Mouse (Mus musculus) spleen, adult 12 weeks (tissue): ENCODE measurements around the gene Calhm4.
A peak's percentile ranks its signal among the peaks of the same experiment; 100 is the strongest.
"Not testable (repeated sequence)": the region's sequence is repeated elsewhere in the genome, so short reads cannot be mapped to it uniquely, and the experiment has no call there.

ENCODE experiments used
- DNase-seq: peaks from one replicate; pipeline ENCODE4 v3.0.0; 2022; ENCODE audit warnings: low spot score

Calhm4 gene

DNA sequence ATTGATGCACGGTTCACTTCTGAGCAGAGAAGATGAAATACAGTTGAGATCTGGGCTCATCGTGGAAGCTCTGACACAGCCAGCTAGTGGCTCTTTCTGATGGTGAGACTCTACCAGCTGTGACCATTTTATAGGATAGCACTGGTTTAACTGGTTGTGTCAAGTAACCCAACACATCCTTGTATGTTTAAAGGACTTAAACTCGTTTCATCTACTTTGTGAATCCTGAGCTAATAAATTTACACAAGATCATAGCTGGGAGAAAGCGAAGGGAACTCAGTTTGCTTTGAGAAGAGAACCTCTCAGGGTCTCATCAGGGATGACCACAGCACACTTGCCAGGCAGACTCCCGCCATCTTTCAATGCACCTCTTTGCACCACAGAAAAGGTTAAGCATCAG lies at the start of gene Calhm4:
Gene Calhm4 (minus strand): TSS at position 101 of the 400 bp plus-strand sequence.
- DNase-seq = no peak

DNA sequence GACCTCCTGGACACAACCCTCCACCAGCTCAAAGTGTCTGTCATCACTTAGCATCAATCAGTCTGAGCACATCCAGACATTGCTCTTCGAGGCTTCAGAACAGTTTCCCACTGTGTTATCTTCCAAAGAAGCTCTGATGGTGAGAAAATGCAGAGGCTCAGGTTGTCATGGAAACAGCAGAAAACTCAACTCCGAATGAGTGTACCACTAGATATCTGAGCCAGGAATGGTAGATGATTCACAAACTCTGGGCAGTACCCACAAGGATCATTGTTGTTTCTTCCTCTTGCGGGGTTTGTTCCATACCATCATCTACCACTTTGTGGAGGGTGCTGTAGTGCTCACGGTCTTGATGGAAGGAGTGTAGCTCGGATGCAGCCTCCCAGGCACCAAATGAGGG lies 47.8 kb upstream of the Calhm4 start:
- no peak for DNase-seq

DNA sequence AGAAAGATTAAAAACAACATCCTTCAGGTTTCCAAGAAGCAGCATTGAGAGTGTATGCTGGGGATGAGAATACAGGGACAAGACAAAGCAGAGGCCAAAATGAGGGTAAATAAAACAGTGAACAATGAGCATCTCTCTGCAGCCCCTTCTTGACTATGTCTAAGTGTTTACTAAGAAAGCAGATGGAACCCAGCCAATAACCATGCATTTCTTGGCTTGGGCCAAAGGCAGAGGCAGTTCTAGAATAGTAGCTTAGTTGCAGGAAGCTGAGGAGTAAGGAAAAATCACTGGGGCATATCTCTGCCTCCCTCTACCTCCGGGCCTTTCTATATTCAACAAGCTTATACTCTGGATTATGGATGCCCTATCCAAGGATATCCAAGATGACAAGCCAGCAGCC lies 46.4 kb upstream of the Calhm4 start:
- DNase-seq = no peak

DNA sequence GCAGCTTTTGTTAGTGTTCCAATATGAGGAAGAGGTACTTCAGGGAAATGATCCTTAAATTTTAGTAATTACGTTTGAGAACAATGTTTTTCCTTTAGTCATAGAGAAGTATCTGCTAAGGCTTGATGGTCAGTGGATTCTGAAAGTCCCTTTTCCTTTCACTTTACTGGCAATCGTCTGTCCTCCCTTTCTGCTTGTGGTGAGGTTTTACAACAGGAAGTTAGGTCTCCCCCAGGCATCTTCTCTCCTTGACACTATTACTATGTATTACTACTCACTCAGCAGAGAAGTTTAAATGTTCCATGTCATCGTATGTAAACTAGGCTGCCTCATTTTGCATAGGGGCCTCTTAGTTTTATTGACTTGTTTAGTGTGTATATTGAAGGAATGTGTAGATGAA lies 45.4 kb upstream of the Calhm4 start:
- no peak for DNase-seq

DNA sequence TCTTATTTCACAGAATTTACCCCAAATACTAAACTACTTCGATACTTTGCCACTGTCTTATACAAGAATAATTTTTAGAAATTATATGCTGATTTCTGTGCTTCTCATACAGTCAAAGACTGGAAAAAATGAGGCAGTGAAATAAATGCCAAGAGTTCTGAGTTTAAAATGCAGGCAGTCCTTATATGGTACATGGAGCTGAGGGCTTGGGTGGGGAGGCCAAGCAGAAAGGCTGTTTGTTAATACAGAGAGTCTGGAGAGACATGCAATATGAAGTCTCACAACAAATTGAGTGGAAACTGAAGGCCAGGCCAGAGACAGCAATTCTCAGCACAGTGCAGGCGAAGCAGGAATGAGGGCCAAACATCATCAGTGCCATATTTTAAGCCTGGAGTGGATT lies 44.4 kb upstream of the Calhm4 start:
- no peak for DNase-seq

DNA sequence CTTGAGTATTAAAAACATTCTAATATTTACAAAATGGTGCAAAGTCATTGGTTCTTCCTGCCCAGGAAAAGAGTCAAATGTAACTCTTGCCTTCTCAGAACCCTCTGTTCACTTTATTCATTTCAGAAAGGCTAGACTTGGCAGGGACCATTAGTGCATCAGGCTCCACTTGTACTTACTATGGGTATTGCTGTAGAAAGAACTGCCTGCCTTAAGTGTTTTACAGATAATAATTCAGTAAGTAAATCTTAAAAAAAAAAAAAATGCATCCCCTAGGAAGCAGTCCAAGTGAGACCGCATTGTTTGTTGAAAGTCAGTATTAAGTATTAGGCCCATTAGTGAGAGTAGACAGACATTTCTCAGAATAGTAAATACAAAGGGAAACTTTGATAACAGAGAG lies 42.4 kb upstream of the Calhm4 start:
- DNase-seq = no peak

DNA sequence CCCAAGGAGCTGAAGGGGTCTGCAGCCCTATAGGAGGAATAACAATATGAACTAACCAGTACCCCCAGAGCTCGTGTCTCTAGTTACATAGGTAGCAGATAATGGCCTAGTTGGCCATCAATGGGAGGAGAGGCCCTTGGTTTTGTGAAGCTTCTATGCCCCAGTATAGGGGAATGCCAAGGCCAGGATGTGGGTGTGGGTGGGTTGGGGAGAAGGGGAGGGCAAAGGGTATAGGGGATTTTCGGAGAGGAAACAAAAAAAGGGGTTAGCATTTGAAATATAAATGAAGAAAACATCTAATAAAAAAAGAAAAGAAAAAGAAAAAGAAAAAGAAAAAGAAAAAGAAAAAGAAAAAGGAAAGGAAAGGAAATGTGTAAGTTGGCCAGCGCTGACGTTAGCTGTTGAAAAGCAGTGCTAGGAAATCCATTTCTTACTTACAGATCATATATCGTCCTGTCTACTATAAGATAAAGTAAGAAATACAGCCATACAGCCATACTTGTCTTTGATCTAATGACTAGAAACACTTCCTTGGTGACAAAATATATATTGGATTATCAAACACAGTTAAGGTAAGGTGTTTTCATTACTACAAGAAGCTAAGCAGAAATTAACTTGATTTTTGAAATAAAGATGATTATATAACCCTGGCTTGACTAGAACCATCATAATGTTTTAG lies 30.6 kb upstream of the Calhm4 start:
- DNase-seq = no peak

DNA sequence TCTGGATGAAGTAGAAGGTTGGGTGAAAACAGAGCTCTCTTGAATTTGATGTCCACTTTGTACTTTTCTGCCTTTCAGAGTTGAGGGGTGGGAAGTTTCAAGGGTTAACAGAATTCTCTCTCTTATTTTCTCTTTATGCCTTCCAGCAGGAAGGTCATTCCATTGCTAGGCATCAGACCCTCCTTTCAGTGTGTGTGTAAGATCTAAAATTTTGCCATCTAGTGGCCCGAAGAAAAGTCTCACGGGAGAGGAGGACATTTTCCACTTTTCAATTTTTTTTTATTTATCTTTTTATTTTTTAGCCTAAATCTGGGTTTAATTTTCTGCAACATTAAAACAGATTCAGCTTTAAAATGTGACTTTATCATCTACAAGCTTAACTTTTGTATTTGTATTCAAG lies 27.5 kb upstream of the Calhm4 start:
- no peak for DNase-seq

DNA sequence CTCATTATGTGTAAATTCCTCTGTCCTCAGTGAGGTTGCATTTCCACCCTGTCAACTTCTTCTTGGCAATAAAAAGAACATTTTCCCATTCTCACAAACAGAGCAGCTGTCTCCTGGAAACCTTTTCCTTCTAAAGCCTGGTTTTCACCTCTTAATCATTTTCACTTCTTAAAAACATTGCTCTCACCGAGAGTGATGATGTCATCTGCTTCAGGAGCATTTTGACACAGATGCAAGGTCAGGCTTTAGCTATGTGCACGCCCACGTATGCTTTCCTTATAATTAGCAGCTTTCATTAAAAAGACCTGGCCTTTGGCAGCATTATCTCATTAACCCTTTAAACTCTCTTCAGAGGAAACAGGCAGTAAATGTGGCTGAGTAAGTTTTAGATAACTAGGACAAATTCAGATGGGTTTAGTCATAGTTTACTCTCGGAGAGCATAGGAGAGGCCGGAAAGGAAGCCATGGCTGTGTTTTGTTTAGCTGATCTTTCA lies 26.9 kb upstream of the Calhm4 start:
- no peak for DNase-seq

DNA sequence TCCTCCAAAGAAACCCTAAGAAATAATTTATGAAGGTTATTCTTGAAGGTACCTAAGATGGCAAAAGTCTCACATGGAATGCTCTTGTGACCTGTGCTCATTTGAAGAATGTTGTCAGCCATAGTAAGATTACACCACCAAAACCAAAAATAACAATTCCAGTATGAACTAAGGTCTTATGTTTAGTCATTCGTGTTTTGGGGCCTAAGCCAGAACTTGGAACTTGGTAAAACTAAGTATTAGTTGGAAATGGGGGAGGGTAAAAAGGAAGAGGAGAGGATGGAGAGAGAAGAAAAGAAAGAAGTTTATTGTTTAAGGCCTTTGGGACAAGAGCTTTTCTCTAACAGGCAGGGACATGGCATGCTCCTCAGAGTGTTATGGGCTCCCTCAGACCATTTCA lies 25.5 kb upstream of the Calhm4 start:
- no peak for DNase-seq

DNA sequence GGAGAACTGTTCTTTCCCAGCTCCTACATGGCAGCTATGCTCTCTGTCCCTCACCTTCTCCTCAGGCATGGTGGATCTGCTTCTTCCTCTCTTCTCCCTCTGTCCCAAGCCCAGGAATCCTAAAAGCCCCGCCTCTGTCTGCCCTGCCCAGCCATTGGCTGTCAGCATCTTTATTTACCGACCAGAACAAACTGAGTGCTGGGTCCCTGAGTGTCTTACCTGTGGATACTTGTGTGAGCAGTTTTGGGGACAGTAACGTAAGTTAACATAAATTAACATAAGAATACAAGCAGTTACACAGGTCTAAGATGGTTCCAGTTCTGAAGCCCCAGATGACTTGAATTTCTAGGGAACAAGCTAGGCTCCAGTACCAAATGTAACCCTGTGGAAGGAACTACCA lies 22.5 kb upstream of the Calhm4 start:
- no peak for DNase-seq

DNA sequence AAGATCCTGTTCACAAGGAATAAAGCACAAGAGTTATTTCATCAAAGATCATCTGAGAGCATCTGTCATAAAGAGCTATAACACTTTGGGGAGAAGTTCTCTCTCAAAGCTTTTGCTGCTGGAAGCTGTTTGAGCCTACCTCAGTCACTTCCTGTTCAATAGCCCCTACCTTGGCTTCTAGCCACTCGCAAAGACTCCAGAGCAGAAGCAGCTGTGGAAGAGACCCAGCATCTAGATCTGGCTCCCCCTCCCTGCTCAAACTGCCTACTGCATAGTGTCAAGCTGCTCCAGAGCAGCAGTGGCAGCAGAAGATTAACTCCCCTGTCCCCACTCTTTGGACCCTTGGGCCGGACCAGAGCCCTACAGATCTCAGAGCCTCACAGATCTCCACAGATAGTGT lies 9.9 kb upstream of the Calhm4 start:
- no peak for DNase-seq

DNA sequence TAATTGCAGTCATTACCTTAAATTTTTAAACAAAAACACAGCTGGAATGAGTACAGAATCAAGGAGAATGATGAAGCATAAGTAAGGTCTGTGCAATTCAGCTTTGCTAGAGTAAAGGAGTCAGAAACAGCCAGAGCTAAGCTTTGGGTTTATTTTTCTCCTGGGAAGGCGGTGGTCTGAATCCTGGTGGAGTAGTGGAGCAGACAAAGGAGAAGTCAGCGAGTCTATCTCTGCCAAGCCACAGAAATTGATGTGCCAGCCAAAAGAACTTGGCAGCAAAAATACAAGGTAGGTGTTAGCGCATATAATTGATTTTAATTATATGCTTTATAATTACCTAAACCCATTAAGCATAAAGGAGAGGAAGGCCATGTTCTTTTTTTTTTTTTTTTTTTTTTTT lies 6.7 kb downstream of the Calhm4 start, which contains the start of gene Trappc3l:
Gene Trappc3l (plus strand): TSS at position 197 of the 400 bp plus-strand sequence.
- DNase-seq = no peak

DNA sequence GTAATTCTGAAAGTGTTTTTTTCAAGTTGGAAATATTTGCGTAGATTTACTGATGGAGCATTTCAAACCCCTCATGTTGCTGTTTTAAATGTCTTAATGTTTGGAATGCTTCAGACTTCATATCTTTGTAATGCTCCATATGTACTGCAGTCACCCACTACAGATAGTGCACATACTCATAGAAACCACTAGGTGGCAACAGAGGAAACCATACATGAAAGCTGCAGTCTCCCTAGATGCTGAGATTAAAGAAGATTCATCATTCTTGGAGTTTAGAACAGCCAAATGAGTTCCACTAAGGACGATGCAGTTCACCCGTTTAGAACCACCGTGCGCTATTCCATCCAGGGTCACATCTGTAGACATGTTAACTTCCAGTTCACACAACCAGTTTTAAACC lies 7.5 kb downstream of the Calhm4 start:
- DNase-seq = no peak

DNA sequence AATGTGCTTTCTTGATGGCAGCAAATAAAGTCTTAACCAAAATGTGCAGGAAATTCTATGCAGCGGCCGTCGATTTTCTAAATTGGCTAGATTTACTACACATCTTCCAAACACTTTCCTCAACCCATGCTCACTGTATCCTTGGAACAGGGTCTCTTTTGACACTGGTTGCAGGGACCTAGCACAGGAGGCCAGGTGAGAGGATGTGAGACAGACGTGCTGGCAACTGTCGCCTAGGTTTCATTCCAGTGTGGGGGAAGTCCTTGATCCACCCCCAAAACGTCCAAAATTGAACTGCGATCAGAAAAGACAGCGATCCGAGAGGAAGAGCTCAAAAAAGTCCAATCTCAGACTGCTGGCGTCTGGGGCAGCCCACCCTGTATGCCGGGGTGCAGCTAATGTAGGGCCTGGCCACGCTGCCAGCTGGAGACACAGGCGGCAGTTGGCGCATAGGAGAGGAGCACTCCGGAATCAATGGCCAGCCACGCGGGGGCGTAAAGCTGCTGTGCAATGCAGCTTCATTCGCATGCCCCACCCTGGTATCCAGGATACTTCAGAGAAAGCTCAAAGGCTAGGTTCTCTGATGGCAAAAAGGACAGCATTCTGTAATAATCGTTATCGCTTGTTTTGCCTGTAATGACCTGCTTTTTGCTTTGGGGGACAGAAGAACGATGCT lies 10.3 kb downstream of the Calhm4 start:
- peak; percentile 24 for DNase-seq

DNA sequence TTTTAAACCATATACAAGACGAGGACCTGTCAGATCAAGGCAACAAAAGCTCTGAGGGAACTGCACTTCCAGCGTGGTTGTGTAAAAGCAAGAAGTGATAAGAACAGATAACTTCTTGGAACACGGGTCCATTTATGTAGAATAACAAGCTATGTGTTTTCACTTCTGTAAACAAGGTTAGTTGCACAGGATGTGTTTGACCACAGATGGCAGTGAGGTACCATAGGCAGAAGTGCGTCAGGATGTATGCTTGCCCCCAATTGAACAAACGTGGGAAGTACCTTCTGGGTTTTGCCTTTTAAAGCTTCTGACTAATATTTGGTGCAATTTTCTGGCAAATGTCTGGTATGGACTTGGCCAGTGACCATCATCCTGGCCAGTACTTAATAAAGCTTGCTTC lies 13.8 kb downstream of the Calhm4 start:
- DNase-seq = no peak

DNA sequence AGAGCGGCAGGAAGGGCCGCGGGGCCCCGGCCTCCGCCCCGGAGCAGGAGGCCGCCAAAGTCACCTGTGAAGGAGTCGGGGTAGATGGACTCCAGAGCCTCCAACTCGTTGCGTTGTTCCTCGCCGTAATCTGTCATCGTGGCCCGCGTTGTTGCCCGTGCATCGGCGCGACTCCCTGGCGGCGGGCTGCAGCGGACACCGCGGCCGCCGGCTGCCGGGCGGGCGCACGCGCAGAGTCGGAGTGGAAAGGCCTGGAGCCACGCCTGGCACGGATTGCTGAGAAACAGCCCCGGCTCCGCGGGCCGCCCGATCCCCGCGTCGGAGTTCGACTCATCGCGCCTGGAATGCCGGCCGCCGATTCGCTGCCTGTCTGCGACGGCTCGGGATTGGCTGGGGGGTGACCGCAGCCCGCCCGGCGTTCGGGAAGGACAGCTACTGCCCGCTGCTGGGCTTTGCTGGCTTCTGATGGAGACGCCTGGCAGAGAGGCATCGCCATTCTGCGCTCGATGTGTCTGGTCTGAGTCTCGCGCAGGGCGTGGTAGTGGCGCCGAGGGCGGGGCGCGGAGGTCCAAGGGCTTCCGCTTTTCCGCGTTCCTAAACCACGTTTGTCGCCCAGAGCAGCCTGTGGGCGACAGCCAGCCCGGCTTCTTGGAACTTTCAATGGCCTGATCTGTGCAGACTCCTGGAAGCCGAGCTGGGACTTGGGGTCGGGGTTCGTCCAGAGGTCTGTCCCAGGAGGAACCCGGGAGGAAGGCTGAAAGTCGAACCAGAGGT lies 24.6 kb downstream of the Calhm4 start, which contains the start of gene Rwdd1:
Gene Rwdd1 (minus strand): TSS at position 323 of the 774 bp plus-strand sequence.
- DNase-seq = peak; percentile 94

DNA sequence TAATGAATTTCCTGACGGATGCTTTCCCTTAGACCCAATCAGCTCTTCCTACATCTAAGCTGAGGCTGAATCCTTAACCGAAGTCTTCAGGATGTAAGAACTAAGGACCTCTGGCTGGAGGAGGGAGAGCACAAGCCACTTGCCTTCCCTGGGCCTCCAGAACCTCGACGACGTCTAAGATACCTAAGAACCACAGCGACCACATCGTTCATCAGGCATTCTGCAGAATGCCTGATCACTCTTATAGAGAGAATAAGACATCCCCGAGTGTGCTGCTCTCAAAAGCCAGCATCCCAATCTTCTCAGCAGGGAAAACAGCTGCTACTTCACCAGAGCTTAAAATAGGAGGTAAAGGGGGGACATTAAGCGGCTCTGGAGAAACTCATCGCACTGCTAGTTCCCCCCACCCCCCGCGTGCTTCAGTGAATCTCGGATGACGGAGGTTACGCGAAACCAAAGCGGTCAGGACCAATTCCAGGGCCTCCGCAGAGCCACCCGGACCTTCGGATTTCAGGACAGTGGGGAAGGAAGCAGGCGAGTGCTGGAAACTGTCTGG lies 25.3 kb downstream of the Calhm4 start:
- no peak for DNase-seq

DNA sequence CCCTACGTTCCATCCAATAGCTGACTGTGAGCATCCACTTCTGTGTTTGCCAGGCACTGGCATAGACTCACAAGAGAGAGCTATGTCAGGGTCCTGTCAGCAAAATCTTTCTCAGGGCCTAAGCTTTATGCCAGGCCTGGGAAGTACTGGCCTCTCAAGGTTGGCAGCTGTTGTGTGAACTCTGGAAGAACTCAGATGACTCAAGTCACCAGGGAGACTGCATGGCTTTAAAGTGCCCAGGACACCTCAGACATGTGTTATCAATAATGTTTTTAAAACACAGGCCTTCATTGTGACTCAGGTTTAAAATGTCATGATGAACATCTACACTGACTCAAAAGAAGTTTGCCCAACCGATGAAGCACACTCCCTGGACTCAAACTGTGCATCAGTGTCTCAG lies 30.9 kb downstream of the Calhm4 start:
- DNase-seq = no peak

DNA sequence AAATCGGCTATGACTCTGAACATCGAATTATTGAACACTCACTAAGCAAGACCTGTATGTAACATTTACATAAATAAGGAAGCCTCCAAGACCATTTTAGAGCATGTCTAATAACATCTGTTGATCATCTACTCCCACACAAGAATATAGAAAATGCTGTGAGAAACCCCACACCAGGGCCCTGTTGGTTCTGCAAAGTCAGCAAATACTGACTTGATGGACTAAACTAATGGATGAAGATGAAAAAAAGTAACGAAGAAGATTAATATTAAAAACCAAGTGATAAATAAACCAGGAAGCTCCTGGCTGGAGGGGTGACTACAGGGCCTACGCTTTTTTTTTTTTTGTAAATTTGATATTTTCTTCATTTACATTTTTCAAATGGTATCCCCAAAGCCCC lies 31.5 kb downstream of the Calhm4 start:
- no peak for DNase-seq

DNA sequence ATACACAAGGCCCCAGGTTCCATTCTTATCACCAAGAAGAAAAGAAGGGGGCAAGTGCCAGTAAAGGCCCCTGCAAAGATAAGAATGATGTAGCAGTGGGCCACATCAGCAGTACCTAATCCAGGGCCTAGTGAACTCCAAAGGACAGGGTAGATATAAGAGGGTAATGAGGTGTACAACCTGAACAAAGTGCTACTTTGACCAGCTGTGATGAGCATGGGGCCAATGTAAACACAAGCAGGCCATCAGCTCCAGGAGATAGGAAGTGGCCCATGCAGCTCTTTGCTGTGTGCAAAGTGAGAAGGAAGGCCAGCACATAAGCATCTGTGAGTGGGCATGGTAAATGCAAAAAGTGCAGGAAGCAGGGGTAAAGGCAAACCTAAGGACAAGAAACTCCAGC lies 45.7 kb downstream of the Calhm4 start:
- DNase-seq = no peak

DNA sequence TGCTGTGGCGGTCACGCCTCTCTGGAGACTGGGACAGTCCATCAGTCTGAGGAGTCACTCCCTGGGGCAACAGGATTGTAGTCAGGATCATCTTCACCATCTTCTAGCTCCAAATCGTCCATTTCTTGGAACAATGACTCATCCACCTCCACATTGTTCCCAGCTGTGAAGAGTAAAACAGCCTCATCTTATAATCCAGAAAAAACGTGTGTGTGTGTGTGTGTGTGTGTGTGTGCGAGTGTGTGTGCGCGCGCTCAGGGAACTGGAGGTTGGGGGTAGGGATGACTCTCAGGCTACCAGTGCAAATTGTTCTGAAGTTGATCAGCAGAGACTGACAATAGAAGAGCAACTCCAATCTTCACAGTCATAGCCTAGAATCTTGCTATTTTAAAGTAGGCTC lies 47.4 kb downstream of the Calhm4 start:
- not testable (repeated sequence) for DNase-seq
